Mouse (Mus musculus) frontal cortex, postnatal 36 days (tissue): ENCODE measurements at regions not wholly inside any gene's neighbourhood (a gene's known extent, or its start where the extent isn't known, plus 50 kb on each side); places are given as distances from the start of the nearest gene placed in this dataset.

Experiments used
- DNase-seq, 2 experiments: peaks; one replicate each; pipeline ENCODE4 v3.0.0; 2022; ENCODE audit warnings: low spot score in 2 of 2

DNA sequence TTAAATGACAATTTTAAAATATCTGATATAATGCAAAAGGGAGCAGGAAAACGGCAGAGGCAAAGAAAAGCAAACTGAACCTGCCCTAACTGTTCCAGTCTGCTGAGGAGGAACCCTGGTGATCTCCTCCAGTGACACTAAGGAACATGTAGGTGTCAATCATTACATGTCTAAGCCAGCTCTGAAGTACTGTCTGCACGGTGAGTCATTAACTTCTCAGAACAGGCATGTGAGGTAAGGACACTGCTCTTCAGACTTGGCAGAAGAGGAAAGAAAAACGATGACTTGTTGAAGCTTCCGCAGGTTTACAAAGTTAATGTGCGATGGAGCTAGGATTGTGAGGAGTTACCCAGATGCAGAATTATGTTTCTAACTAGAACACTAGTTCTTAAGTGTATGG lies 199.1 kb downstream of the Nuf2 start:
- no peak for DNase-seq

DNA sequence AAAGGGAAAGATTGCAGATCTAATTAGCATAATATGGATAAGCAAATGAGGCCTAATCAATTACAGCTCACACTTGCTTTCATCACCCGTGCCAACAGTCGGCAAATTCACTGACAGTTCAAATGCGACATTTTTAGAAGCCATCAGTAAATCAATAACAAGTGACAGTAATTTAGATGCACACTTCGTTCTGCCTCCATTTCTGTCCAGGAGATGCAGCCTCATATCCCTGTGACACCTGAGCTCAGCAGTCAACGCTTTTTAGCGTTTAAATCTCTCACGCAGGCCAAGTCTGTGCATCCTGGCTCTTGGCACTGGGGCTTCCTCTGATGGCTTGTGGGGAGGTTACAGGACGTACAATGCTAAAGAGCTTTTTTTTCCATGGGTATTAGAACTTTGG lies 218.0 kb downstream of the Nuf2 start:
- no peak for DNase-seq

DNA sequence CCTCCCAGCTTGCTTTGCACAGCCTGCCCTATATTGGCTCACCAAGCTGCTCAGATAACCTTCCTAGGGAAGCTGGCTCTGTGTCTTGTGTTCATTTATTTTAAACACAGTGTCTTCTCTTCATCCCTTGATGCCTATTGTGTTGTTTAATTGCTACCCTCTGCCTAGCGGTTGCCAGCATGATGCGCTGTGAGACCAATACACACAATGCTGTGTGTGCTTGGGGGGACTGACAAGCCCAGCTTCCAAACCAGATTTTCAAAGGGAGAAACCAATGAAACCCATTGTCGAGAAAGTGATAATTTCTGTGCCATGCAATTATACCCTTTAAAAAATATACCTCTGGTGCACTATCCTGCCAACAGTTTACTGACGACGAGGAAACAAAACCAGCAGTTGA lies 247.8 kb downstream of the Nuf2 start:
- DNase-seq: no peak

DNA sequence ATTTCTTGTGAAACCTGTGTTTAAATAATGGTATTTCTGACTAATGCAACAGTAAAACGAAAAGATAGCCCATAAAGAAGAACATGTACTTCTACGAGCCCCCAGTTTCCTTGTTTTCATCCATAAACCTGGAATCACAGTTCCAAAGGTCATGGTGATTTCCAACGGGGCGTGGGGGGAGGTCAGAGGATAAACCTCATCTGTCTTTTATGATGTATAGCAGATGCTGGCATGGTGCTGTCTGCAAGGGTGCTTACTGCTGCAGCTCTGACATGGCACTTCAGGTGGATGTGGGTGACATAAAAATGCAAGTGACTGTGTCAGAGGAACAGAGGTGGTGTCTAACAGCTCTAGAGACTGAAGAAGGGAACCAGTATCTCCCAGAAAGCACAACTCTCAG lies 260.5 kb downstream of the Nuf2 start:
- DNase-seq: no peak

DNA sequence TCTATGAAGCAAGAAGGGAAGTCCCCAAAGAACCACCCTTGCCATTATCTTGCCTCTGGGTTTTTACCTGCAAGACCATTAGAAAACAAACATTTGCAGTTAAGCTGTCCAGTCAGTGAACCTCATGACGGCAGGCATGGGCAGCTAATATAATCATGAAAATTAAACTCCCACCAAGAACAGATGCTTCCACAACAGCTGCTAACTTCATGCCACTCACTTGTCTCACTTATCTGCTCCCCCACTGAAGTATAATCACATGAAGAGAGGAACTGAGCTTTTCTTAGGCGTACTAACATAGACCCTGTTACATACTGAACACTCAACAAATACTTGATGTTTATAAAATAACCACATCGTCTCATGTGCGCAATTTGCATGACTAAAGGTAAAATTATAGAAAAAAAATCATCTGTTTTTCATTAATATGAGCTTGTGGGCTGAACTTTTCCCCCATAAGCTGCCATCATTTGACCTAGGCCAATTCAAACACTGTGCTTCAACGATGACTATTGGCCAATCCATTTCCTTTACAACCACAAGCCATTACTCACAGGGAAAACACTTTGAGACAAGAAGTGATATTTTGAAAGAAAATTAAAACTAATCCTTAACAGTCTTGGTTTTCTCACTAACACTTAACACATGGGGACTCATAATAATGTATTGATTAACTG lies 267.1 kb downstream of the Nuf2 start:
- no peak for DNase-seq

DNA sequence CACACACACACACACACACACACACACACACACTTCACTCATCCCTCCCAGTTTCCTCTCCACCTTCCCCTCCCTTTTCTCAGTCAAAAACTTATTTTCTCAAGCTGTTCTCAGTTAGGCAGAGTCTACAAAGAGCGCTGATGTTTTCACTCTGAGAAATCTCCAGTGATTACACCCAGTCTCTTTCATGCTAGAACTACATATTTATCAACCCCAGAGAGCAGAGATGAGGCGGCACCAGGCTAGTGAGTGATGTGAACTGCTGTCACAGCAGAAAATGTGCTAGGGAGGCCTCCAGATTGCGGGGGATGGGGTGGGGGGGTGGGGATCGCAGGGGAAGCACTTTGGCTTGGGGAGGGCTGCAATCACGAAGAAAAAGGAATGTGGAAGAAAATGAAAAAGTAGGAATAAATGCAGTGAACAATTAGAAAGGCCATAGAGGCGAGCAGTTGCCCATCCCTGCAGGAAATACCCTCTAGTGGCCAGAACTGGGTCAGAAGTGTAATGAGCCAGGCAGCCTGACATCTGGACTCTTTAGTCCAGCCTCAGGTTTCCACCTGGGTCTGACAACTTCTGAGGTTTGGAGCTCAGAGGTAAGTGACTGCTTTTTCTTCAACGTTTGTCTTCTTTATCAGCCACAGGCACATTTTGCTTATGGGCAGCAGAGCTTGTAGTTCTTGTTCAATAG lies 276.9 kb downstream of the Nuf2 start:
- no peak for DNase-seq

DNA sequence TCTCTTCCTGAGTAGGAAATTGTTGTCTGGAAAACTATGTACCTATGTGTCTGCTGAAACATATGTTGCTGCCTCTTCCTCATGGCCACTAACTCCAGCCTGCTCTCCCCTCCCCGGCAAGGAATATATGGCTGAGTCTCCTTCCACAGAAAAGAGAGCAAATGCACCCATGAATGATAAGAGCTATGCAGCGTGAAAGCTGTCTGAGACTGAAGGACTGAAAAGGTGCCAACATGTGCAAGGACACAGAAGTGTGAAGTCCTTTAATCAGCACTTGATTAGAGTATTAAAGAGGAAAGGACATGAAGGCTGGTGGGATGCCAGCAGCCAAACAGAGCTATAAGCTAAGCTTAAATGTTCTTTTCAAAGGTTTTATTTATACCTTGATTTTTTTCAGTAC lies 279.1 kb downstream of the Nuf2 start:
- DNase-seq: no peak

DNA sequence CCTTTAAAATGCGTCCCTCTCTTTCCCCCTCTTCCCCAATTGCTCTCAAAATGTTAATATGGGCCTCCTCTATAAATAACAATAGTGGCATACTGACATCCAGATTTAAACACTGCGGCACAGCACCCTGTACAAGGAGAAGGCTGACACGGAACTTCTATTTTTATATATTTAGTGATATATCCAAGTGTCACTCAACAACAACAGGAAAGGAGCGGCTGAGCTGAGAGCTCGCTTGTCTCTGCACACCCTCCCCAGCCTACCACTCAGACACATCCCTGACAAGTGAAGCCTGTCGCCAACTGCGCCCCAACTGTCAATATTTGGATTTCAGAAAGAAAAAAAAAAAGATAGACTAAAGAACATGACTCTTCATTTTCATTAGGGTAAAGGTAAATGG lies 282.2 kb downstream of the Nuf2 start:
- DNase-seq: no peak

DNA sequence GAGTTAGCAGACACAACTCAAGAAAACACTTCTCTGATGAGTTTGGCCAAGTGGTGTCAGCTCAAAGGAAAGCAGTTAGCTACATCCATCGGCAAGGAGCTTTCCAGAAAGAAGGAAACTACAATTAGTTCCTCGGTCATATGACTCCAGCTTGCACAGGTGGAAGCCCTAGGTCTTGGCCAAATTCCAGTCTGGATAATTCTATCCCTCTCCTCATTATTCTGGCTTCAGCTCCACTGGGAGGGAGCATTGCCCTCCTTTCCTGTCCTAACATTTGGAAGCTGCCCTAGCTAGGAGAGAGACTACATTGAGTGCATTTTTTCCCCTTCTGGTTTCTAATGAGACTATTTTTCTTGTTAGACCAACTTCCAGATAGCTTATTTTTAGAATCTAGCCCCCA lies 290.9 kb downstream of the Nuf2 start:
- DNase-seq: no peak

DNA sequence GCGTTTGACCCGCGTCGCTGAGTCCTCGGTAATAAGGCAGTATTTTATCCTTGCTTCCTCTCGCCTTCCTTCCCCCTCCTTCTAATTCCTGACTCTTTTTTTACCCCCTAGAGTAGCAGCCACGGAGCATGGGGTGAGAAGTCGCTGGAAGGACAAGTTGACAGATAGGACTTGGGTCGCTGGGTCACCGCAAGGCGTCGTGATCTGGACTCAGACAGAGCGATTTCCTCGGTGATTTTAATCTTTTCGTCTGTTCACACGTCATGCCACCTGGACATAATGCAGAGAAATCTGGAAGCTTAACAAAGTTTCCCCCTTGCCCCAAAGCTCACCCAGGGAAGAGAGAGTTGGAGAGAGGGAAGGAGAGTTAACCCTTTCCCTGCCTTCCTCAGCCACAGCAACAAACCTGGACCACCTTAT lies 292.6 kb downstream of the Nuf2 start:
- no peak for DNase-seq

DNA sequence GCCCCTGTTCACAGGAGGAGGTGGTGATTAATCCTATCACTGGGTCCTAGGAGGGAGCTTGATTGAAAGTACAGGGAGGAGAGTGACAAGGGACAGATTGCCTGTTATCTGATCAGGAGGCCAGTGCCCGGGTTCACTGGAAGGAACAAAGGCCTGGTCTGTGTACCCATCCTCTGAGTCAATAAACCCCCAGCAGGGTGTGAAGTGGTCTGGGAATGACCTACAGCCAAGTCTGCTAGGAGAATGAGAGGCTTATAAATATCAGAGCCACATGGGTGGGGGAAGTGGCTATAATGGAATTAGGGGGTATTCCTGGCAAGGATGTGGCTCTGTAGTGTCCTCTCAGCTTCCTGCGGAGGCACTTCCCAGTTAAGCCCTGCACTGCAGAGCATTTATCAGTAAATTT lies 296.0 kb downstream of the Nuf2 start:
- no peak for DNase-seq

DNA sequence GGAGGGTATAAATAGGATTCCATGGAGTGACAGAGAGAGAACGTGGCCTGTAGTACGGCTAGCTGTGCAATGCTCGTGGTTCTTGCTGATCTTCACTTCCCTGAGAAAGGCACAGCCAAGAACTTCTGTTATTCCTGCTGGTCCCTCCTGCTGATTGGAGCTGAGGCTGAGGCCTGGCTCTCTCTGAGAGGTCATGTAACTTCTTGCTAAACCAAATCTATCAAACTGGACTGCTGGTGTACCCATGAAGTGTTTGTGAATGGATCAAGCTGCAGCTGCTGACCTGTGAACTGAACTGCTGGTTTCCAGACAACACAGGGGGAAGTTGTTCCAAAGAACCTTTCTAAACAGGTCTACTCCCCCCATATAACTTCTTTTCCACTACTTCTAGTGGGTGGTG lies 297.9 kb downstream of the Nuf2 start:
- DNase-seq: no peak

DNA sequence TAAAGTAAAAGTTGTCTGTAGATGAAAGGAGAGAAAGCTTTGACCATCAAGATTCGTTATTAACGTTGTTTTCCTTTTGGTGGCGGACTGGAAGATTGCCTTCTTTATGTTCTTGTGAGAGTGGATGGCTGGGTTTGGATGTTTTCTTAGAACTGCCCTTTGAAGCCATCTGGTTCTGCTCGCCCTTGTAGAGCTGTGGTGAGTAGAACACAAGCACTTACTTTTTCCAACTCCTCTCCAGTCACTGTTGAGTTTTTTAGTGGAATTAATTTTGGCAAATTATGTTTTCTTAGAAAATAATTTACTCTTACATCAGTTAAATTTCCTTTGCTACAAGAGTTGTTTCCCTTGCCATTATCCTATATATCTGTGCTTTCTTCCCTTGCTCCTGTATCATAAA lies 301.2 kb downstream of the Nuf2 start:
- no peak for DNase-seq

DNA sequence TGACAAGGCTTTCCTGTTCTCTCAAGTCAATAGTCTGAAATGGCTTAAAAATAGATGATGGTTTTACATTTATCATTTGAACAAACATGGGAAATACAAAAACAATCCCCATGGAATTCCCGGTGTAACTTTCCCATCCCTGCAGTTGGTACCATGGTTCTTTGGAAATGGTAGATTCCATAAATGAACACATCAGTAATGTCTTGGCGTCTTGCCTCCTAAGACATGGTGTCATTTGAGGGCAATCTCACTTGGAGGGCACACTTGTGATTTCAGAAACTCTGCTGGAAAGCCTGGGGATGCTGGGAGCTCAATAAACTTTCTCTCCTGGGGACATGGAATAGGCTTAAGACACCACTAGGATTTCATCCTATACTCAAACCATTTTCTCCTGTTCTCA lies 306.8 kb downstream of the Nuf2 start:
- no peak for DNase-seq

DNA sequence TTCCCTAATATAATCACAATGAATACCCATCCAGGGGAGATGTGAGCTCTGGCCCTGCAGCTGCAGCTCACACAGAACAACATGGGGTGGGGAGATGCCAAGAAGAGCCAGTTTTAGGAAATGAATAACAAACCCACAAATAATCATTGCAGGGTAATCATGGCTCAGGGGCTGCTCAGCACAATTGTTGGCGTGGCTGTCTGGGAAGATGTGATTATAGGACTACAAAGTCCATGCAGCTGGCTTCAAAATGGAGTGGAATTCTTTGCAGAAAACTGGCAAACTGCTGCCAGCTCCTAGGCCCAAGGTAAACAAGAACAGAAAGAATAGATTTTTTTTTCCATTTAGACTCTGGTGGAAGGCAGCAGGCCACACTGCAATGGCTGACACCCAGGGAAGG lies 343.6 kb downstream of the Nuf2 start:
- peak in 1 of 2 experiments; percentile 3 for DNase-seq

DNA sequence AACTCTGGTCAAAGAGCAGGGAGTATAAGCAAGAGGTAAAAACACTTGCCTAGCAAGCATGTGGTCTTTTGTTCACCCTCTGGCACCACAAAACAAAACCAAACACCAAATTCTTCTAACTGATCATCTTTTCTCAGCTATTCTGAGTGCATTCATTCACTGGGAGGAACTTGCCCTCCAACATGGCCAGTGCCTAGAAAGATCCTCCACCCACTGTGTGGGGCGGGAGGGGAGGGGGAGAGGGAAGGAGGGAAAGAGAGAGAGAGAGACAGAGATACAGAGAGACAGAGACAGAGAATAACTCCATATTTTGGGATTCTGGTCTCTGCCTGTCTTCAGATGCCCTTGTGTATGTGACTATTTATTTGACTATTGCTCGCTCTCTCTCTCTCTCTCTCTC lies 360.9 kb downstream of the Nuf2 start:
- no peak for DNase-seq

DNA sequence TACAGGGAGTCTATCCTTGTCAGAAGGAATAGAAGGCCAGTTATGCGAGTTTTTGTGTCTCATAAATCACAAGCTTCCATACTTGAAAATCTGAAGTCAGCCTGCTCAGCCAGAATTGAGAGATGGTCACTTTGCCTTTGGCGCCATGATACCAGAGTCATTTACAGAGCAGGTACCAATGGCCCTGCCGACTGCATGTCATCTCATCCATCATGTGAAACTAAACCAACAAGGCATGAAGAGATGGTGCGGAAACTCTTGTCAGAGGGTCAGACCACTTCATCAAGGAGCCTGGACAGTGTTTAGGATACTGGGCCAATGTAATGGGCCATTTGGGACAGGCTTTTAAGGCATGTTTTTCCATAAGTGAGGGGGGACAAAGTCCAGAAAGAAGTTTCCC lies 363.2 kb downstream of the Nuf2 start:
- DNase-seq: no peak

DNA sequence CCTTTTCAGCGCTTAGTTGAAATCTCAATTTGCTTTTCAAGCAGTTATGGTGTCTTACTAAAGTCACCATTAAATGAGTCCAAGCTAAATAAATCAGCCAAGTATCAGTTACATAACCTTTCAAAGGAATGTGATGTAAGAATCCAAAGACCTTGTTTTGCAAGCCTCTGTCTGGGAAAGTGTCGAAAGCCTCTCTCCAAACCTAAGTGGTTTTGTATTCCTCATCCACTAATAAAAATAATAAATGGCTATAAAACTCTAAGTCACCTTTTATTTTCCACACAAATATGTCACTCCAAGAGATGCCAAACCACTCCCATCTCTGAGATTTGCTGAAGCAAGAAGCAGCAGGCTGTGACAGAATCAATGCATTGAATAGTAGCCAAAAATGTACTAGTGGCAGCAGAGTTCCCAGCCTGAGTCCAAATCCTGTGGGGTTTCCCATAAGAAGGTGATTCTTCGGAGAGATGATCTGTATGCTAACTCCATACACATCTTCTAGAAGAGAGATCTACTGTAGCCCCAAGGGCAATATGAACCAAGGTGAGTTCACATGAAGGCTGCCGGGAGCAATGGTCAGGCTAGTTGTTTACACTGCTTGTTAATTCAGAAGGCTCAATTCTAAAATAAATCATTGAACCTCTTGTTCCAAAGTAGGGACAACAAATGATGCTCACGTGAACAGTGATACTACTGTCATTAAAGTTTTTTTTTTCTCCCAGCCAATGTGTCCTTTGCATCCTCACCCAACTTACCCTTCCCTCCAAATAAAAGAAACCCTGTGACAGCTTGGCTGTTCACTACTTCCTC lies 365.0 kb downstream of the Nuf2 start:
- no peak for DNase-seq

DNA sequence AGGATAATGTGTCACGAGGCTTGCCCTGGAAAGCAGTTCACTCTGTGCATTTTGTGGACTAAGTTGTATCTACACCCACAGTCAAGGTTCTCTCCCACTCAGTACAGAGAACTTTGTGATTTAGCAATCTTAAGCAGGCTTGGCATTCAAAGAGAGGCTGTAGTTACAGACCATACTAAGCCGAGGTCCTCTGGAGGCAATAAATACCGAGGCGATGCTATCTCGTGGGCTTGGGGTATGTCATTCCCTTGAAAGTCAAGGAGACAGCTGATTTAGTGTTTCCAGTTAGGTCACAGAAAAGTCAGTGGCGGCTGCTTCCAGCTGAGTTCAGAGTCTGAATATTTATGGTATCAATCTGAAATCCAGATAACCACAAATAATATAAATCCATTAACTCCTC lies 370.4 kb downstream of the Nuf2 start:
- DNase-seq: no peak

DNA sequence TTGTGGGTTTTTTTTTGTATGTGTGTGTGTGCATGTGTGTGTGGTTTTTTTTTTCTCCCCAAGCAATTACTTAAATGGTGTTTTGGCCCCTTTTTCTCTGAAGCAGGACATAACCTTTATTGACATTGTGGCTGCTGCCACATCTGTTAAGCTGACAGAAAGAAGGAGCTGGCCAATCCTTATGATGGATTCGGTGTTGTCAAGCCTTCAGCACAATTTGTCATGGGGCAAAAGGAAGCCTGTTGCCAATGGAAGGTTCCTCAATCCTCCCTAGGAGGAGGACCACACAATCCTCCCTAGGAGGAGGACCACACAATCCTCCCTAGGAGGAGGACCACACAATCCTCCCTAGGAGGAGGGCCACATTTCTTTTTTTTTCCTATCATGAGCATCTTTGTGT lies 371.0 kb downstream of the Nuf2 start:
- no peak for DNase-seq

DNA sequence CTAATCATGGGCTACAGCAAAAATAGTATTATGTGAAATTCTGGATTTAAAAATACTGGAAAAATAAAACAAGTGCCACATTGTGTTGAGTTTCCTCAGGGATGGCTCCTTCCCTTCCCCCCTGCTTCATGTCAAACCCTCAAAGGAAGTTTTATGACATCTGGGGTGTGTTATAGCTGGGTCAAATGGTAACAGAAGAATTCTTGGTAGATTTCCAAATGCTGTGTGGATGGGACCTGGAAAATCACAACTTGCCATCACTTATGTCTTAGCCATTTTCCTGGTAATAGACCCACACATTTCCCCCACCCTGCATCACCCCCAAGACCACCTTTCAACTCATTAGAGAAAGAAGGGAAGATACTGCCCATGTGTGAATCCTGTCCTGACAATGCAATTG lies 371.5 kb downstream of the Nuf2 start:
- no peak for DNase-seq

DNA sequence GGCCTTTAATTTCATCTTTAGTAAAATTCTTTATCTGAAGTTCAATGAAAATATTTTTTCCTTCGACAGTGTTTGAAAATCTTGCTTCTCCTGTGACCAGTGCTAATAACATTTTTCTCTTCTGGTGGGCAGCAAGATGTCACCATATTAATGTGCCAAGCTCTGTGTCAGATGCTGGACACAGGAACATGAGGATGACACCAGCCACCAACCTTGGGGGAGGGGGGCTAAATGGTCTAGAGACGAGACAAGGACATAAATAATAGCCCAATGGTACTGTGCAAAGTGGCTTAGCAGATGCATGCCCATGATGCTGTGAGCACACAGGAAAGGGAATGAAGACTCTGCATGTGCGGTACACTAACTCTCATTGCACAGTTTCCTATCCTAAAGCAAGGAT lies 373.8 kb downstream of the Nuf2 start:
- DNase-seq: no peak

DNA sequence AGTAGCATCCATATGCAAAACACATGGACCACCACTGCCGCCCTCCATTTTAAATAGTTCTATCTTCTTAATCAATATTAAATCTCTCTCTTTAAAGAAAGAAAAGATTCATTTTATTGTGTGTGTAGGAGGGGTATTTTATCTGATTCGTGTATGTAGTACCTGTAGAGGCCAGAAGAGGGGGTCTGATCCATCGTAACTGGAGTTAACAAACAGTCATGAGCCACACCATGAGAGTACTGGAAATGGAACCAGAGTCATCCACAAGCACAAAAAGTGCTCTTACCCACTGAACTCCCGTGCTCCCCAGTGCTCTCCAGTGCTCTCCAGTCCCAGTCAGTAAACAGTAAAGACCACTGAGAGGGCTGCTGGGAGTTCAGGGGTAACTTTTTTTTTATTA lies 374.4 kb downstream of the Nuf2 start:
- DNase-seq: no peak
